Mouse (Mus musculus) retina, postnatal 1 day (tissue): ENCODE data around the gene E130114P18Rik.
A peak's percentile ranks its signal among the peaks of the same experiment; 100 is the strongest.

Experiments
- DNase-seq: peaks from one replicate; pipeline ENCODE4 v3.0.0-alpha.2; 2012

Gene E130114P18Rik

DNA sequence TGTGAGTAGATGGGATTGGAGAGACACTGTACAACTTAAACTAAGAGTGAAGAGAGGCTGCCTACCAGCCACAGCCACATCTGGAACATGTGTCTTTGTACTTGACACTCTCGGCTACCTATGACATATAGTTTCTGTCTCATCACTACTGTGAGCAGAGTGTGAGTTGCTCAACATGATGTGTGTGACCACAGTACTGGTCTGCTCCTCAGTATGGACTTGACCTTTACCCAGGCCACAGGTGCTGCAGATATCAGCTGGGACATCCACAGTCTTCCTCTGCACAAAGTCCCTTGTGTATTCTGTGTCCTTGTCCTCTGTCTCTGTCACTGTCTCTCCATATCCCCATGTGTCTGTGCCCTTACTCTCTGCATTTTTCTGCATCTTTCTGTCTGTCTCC lies 141.3 kb downstream of the E130114P18Rik start:
- DNase-seq: no peak

DNA sequence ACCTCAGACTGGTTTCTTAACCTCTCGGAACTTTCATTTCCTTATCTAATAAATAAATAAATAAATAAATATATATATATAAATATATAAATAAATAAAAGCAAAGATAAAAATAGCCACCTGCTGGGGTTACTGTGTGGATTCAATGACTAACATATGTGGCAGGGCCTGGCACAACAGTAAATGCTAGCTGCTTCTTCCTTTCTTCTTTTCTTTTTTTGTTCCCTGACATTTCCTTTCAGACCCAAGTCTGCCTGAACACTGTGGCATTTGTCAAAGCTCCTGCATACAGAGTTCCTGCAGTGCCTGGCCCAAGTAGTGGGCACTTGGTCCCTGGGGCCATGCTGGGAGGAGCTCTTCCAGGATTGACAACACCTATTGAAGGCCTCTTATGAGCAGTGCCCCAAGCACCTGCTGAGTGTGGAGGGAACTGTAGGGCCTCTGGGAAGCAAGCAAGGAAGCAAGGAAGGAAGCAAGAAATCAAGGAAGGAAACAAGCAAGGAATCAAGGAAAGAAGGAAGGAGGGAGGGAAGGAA lies 142.1 kb downstream of the E130114P18Rik start:
- no peak for DNase-seq

DNA sequence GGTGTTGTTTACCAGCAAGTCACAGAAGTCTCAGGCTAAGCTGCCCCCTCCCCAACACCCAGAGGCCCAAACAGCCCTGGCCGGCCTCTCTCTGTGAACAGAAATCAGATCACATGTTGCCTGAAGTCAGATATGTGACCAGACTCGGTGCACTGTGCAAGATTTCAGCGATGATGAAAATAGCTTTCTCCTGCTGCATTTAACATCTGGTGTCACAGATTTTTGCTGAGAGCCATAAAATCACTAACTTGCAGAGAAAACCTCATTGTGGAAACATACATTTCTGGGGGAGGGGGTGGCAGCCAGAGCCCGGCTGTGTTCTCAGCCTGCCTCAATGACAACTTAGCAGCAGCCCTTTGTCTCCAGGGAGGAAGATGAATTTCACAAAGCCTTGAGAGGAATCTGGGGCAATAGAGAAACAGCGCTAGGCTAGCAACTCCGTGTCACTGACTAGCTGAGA lies 142.6 kb downstream of the E130114P18Rik start:
- DNase-seq: peak; percentile 53

DNA sequence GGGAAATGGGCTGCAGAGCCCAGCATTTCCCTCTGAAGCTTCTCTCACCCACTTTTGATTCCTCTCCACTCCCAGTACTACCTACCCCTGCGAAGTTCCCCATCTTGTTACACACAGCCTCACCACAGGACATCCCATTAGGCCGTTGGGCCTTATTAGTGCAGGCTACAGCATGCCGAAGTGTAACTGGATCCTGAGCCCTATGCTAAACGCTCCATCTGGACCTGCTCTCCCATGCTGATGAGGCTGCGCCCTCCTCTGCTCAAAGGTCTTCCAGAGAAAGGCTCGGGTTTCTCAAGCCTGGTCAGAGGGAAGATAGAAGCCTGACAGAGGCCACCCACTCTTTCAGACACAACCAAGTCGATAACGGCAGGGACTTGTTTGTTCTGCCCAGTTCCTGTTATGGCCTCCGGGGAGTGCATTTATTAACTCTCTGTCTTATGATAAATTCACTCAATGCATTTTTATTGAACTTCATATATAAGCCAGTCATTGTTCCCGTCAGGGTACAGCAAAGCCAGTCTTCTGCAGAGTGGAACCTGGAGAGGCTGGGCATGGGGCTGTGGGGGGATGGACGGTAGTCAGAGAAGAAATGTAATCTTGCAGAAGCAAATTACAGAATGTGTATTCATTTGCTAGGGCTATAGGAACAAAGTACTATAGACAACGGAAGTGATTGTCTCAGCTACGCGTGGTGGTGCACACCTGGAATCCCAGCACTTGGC lies 148.8 kb downstream of the E130114P18Rik start:
- peak; percentile 81 for DNase-seq

DNA sequence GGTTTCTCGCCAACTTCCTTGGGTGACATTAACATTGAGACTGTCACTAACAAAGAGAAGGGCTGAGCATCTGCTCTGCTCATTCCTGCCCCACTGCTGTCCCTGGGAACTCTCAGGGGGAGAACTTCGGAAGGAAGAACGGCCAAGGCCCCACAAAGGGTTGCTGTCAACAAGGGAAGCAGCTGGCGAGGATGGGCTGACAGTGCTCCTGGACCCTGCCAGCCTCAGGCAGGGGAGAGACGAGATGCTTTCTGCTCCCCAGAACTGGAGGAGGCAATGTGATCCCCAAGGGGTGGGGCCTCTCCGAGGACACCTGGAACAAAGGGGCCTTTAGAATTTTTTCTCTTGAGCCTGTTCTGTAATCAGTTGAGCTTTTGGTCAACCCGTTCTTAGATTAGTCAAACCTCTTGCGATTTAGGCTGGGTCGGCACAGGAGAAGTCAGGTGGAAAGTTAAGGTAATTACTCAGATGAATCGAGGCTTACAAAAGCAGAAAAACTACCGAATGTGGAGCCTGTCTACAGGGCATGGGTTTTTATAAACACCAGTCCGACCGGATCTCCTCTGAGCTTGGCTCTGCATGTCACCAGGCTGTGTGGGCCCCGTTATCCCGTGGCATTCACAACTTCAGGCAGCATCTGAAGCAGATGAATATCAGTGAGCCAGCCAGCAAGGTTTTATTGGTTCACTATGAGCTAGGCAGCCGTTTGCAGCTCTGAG lies 151.7 kb downstream of the E130114P18Rik start:
- DNase-seq: peak; percentile 61

DNA sequence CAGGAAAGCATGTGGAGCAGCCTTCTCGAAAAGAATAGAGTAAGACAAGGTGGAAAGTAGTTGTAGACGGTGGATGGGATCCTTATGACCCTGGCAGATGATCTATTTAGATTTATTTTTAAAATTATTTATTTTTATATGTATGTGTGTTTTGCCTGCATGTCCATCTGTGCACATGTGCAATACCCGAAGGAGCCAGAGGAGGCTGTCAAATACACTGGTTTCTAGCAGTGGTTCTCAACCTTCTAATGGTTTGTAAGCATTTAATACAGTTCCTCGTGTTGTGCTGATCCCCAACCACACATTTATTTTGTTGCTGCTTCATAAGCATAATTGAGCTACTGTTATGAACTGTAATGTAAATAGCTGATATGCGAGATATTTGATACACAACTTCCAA lies 154.7 kb downstream of the E130114P18Rik start:
- peak; percentile 47 for DNase-seq

DNA sequence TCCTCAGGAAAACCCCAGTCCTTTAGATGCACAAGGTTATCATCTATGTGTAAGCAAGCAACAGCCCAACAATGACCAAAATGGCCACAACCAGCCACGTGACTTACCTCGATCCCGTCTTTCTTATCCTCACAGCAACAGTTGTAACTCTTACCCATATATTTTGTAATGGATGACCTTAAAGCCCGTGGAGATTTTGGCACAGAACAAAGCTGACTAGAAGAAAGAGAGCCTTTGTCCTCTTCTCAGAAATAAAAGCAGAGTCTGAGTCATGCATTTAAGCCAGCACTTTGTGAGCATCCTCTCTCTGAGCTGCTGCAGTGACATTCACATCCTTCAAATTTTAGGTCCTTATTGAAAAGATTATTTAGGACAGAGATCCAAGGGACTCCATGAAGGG lies 156.1 kb downstream of the E130114P18Rik start:
- no peak for DNase-seq

DNA sequence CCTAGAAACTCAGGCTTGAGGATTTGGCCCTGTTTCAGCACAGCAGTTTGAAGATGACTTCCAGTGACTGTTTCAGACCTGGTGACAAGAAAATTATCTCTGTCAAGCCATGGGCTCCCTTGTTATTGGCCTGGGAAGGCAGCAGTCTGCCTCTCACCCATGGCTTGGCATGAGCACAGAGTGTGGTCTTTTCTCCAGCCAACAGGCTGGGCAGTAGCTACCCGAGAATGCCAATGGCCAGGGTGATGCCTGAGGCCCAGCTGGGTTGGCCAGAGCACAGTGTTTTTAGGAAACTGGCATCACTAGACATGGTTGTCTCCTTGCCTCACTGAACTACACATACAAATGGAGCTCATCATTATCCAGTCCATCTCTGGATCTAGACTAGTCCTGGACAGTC lies 157.5 kb downstream of the E130114P18Rik start:
- DNase-seq: no peak

DNA sequence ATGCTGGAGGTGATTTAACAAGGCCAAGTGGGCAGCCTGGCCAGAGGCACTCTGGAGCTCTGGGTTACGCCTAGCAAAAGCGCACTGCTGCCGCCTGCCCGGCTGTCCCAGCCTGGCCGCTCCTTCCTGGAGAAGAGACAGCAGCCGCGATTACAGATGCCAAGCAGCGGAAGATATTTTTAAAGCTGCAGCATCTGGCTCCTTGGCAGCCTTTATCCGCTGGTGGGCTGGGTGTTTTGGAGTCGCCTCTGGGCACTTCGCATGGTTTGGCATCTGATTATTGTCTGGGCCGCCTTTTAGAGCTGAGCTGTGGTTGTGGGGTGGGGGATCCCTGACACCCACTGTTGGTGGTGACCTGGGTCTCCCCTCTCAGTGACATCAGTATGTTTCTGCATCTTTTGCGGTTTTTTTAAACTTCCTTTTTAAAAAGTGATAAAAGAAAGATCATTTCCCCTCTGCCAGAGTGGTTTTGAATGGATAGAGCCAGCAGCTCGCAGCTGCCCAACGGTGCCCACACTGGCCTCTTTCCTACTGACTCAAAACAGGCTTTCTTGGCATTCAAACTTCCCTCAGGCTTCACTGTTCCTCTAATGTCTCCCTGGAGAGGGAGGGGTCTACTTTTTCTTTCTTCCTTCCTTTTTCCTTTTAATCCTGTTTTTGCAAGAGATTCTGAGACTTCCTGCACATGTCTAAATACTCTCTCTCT lies 159.1 kb downstream of the E130114P18Rik start:
- peak; percentile 76 for DNase-seq

DNA sequence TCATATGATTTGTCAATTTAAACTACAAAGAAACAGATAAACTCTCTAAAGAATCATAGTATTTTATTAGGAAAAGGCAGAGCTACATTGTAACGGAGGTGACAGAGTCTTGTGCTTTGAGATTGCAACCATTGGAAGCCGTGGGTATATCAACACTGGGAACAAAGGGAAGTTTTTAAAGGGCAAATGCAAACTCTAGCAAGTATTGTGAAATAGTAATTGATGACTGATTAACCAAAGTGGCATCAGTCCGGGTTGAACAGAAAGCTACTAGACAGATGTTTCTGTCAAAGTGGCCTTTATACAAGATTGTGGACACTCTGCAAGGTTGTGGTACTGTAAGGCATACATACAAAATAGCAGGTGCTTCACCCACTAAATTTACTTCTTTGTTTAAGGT lies 162.8 kb downstream of the E130114P18Rik start:
- no peak for DNase-seq

DNA sequence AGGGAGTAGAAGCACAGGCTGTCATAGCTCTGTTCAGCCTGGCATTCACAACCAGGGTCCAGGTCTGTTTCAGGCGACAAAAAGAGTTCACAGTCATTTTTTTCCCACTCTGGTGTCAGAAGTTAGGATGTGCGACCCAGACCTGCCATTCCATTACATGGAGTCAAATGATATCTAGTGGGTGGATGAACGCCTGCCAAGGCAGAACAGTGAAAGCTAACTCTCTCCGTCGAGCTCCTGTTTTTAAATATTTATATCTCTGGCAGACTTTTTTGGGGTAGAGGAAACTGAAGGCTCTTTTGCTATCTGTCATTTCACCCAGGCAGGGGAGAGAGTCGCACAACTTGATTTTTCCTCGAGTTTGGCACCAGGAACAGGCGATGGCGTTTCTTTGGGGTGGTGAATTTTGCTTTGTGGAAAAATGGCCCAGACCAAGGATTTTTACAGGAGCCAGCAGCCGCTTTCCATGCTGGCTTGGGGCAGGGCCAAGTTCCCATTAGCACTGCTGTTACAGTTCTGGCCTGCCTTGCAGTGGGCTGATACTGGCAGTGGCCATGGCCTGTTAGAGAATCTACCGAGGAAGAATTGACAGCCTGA lies 166.5 kb downstream of the E130114P18Rik start:
- no peak for DNase-seq

DNA sequence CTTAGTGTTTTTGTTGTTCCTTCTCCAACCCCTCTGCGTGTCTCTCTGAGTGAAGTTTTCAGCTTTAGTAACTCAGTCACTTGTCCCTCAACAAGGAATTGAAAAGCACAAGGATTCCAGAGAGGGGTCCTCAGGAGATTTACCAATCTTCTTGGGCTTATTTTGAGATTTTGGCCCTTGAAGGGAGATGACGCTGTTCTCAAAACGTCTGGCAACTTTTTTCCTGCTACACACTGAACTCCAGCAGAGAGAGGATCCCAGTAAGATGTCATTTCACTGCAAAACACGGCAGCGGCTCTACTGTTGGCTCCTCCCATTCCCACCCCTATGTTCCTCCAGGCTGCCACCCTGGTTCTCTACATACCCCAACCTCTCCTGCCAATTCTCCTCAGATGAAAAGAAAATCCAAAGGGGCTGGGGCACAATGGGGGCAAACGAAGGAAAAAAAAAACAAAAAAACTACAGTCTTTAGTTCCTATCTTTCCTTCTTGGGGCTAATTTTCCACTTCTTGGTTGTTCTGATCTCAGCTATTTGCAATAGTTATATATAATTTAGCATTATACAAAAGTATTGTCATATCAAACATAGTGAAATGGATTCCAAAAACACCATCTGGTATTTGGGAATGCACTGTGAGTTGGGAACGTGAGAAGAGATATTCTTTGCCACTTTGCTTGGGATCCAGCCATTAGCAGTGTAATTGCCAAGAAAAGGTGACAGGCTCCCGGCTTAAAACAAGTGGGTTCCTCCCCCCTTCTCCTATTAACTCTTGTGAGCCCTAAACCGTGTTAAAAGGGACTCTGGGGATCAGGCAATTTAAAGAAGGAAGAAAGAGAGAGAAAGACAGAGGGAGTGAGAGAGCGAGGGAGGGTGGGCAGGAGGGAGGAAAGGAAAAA lies 167.8 kb downstream of the E130114P18Rik start:
- no peak for DNase-seq

DNA sequence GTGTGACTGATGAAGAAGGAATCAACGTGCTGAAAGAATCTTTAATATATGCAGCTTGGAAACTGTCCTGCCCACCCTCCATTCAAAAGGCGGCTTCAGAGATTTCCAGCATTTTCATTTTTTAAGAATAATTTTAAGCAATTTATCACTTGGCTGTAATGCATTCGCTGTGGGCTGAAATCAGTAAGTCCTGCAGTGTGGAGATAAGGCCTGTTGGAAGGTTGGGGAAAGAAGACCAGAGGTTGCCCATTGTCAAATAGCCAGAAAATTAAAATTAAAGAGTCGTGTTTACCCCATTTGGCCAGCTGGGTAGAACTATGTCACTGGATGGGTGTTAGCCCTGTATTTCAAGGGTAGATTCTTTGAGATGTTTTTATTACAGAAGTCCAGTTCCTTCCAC lies 168.5 kb downstream of the E130114P18Rik start:
- no peak for DNase-seq

DNA sequence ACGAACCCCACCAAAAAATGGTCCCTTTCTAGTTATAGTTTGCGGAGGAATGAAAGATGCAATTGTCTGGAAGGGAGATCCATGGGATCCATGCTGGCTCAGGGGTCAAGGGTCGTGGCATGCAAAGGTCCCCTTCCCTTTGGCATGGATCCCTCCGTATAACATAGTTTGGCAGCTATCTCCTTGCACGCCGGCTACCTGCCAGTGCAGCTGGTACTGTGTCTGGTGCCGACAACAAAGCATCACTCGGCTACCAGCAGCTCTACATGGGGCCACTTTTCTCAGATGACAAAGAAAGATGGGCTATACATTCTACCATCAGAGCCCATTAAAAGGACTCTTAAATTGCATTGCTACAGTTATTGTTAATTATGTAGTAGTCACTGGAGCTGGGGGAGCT lies 169.2 kb downstream of the E130114P18Rik start:
- no peak for DNase-seq

DNA sequence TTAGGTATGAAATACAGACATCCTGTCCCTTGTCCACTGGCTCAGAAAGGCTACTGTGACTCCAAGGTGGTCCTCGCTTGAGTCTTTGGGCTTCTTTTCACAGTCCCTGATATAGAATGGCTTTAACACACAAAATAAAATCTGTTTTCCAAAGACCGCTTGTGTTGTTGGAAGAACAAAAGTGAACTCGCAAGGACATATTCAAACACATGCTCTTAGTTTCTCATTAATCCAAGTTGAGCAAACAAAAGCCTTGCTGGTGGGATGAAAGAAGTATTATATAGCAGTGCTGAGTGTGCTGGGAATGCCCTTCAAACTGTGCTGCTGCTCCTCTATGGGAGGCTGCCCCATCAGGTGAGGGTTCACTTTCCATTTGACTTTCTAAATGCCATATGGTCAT lies 169.7 kb downstream of the E130114P18Rik start:
- no peak for DNase-seq

DNA sequence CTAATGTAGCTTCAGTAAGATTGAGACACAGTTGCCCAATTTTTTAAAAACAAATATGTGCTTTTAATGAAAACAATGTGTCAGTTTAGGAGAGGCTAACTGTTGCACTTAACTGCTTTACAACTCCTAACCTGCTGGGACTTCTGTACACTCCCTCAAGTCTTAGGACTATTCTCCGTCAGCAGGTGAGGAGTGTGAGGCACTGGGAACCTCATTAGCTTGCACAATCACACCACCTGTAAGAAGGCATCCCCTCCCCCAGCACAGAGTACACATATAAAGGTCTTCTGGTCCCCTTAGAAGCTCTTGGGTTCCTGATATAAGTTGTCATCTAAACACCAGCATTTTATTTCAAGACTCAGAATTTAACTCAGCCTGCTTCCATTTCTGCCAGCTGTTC lies 170.7 kb downstream of the E130114P18Rik start:
- DNase-seq: no peak

DNA sequence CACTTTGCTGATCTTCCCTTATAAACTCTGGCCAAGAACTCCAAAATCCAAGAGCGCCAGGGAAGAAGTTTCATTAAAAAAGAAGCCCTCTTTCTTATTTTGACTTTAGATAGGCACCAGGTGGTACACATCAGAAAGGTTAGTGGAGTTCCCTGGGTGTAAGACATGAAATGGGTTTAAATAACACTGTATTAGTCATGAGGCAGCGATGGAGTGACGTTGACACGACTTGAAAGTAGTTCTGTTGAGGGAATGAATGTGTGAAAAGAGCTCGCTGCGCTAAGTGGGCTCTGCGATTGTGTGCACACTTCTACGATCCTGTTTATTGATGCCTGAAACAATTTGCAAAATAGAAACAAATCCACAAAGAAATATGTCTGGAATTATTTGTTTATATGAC lies 171.4 kb downstream of the E130114P18Rik start:
- DNase-seq: no peak

DNA sequence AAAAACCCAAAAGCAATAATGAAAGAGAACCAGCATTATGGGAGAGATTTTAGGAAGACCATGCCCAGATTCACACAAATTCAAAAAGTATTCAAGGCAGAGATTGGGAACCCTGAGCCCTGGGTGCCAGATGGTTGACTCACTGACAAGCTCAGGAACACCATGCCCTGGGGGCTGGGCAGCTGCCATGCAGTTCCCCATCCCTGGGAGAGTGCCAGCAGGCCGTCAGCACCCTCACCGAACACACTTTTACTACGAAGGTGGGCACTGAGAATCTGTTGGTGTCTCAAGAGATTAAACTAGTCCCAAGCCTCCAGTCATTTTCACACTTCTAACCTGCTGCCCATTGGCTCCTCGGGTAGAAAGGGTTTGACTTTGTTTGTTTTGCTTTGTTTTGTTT lies 175.3 kb downstream of the E130114P18Rik start:
- DNase-seq: peak; percentile 70

DNA sequence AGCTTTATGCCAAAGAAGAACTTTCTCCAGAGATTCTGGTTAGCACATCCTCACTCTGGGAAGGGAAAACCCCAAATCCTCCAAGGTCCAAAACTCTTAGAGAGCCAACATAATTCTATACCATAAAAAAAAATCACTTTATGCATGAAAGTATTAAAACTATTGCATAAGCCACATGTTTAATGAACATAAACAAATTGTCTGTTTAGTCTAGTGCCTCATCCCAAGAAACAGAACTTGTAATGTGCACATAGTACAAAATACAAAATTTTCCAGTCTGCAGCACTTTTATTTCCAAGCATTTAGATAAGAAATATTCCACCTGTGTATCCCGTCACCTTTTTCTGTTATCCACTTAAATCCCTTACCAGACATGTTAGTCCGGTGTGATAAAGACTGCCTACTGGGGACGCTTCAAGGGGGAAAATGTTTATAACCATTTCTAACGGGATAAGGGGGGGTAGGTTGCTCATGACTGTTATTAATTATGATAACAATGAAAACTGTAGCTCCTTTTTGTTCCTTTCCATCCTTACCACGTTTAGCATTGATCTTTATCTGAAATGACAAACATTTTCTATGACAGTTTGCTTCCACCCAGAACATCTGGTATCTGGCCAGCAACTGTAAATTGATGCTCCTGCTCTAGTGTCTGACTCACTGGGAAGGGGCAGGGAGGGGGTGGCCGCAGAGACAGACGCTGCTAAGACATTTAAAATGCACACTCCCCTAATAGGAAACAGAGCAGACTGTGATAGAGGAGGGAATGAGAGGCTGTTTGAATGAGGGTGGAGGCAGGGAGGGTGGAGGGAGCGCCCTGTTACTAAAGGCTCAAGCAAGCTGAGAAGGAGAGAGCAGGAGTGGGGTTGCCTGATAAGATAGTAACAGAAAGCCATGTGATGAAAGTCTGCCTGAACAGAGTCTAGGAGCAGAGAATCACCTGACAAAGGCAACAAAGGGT lies 176.7 kb downstream of the E130114P18Rik start:
- DNase-seq: peak; percentile 73

DNA sequence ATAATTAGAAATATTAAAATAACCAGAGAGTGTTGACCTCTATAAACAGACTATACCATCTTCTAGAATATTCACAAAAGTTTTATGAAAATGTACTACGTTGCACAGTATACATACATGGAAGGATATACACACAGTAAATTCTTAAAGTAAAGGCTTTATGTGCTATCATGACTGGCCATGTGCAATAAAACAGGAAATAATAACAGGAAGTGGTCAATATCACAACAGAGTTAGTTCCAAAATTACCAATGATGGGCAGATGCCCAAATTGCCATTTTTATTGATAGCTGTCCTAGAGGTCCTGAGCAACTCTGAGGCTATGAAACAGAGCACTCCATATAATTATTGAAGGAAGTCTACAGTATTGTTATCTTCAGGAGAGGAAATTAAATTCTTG lies 180.4 kb downstream of the E130114P18Rik start:
- no peak for DNase-seq

DNA sequence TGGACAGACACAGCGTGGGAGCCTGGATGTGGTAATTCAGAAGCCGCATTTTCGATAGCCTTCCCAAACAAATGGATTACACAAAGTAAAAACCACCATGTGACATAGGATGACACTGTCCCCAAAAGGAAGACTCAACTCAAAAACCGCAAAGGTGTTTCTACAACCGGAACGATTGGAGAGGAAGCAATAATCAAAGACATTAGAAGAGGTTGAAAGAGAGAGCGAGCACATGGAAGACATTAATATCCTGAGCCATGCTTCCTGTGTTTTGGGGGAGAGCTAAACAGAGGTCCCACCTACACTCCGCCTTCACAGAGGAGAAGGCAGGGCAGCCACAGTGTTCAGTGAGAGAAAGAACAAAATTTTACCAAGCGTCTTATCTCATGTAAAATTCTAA lies 181.5 kb downstream of the E130114P18Rik start:
- no peak for DNase-seq
